ENCODE assay signal across 18 mouse cellular contexts in genomic region chr1:137141879-137142570, GRCm38 (mm10).
DNase-seq lines count a peak whose midpoint lies in the region; ATAC-seq lines count a peak whose summit lies in the region.
"Had no signal": no experiment of that assay in that cellular context is flagged by ENCODE, and none has a peak within 500 bp of the region (broad histone marks: within the 10 kb centered on the region; RNA-seq: fewer than 3 reads in every experiment).

No protein-coding gene starts in this region.

- no peak overlapping the region for H3K4me3 ChIP-seq in heart, embryonic 12.5 days
- no peak overlapping the region for H3K4me3 ChIP-seq in hindbrain, embryonic 11.5 days (ENCODE audit: low read depth, low read length)
- H3K4me3 ChIP-seq: embryonic facial prominence, embryonic 12.5 days; gastrocnemius, adult 2 months; hindbrain, embryonic 15.5 days; liver, embryonic 13.5 days; midbrain, embryonic 10.5 days had no signal

- no peaks in the 10 kb centered on the region for H3K9me3 ChIP-seq in heart, embryonic 12.5 days (replicated peaks)
- H3K9me3 ChIP-seq in hindbrain, embryonic 11.5 days (ENCODE audit: control insufficient read depth, low read length), result no peaks in the 10 kb centered on the region
- H3K9me3 ChIP-seq: embryonic facial prominence, embryonic 12.5 days; hindbrain, embryonic 15.5 days; liver, embryonic 13.5 days; midbrain, embryonic 10.5 days had no signal

- no peak overlapping the region for H3K4me2 ChIP-seq in heart, embryonic 12.5 days
- H3K4me2 ChIP-seq in hindbrain, embryonic 11.5 days (replicated peaks; ENCODE audit: low read depth, low read length), result no peak overlapping the region
- H3K4me2 ChIP-seq: embryonic facial prominence, embryonic 12.5 days; hindbrain, embryonic 15.5 days; liver, embryonic 13.5 days had no signal

- H3K36me3 ChIP-seq in heart, embryonic 12.5 days, result no peaks in the 10 kb centered on the region
- no peaks in the 10 kb centered on the region for H3K36me3 ChIP-seq in hindbrain, embryonic 11.5 days (ENCODE audit: control insufficient read depth, insufficient read depth, low read length)
- H3K36me3 ChIP-seq: embryonic facial prominence, embryonic 12.5 days; hindbrain, embryonic 15.5 days; liver, embryonic 13.5 days; midbrain, embryonic 10.5 days had no signal

- no peaks in the 10 kb centered on the region for H3K27me3 ChIP-seq in heart, embryonic 12.5 days (replicated peaks)
- H3K27me3 ChIP-seq in hindbrain, embryonic 11.5 days (ENCODE audit: control insufficient read depth, insufficient read depth, low read length), result no peaks in the 10 kb centered on the region
- H3K27me3 ChIP-seq: embryonic facial prominence, embryonic 12.5 days; hindbrain, embryonic 15.5 days; liver, embryonic 13.5 days had no signal

- WGBS in heart, embryonic 12.5 days, result 51% methylated on average over 13 of the region's 13 CpGs
- WGBS in large intestine, adult 2 months, result 15% methylated on average over 13 of the region's 13 CpGs
- WGBS in hindbrain, embryonic 11.5 days, result 87% methylated on average over 13 of the region's 13 CpGs

- H3K27ac ChIP-seq in heart, embryonic 12.5 days (ENCODE audit: poor library complexity, severe bottlenecking), result no peak overlapping the region
- H3K27ac ChIP-seq in hindbrain, embryonic 11.5 days (ENCODE audit: low read depth, low read length), result no peak overlapping the region
- H3K27ac ChIP-seq: embryonic facial prominence, embryonic 12.5 days; gastrocnemius, adult 2 months; hindbrain, embryonic 15.5 days; liver, embryonic 13.5 days; midbrain, embryonic 10.5 days had no signal

- DNase-seq in heart, postnatal 25 days (ENCODE audit: low spot score), result peak; percentile 1
- DNase-seq in urinary bladder, postnatal 14 days (ENCODE audit: low spot score), result peak; percentile 34
- DNase-seq in urinary bladder, adult 18-20 months (ENCODE audit: low spot score in 2 of 2), result no peak
- DNase-seq in large intestine, adult 2 months (ENCODE audit: low read depth, low spot score), result peak; percentile 44
- no peak for DNase-seq in hindbrain, embryonic 11.5 days (ENCODE audit: low spot score)
- DNase-seq in cerebellum, postnatal 36 days, result no peak
- DNase-seq in cerebellum, postnatal 25 days, result no peak
- DNase-seq: adrenal gland, postnatal 14 days; cerebellum, postnatal 10 days; gastrocnemius, adult 2 months; liver, embryonic 13.5 days; lung, postnatal 14 days; retina, postnatal 1 day; thymus, adult 18-20 months had no signal

- ATAC-seq in heart, embryonic 12.5 days (ENCODE audit: insufficient number of reproducible peaks, low FRiP score), result no peak
- ATAC-seq in hindbrain, embryonic 11.5 days (ENCODE audit: low FRiP score), result no peak

- intact Hi-C loops in heart, postnatal 25 days (cut with DNase I), result no loop called here

- no peak overlapping the region for H3K9ac ChIP-seq in heart, embryonic 12.5 days
- no peak overlapping the region for H3K9ac ChIP-seq in hindbrain, embryonic 11.5 days (ENCODE audit: low read depth, low read length)
- H3K9ac ChIP-seq: embryonic facial prominence, embryonic 12.5 days; hindbrain, embryonic 15.5 days; liver, embryonic 13.5 days had no signal

- H3K4me1 ChIP-seq in heart, embryonic 12.5 days (replicated peaks), result peaks cover 5% of the 10 kb centered on the region; the same call in 1 of the 2 replicates
- no peaks in the 10 kb centered on the region for H3K4me1 ChIP-seq in hindbrain, embryonic 11.5 days (replicated peaks; ENCODE audit: control insufficient read depth, insufficient read depth, low read length)
- H3K4me1 ChIP-seq: embryonic facial prominence, embryonic 12.5 days; hindbrain, embryonic 15.5 days; midbrain, embryonic 10.5 days had no signal

Comparison
In these comparisons a context has a peak if more than half of its experiments do, and no peak if none do; other contexts are left out.
1. DNase-seq: peak in heart, postnatal 25 days (single experiment), urinary bladder, postnatal 14 days (single experiment) and large intestine, adult 2 months (single experiment); none in urinary bladder, adult 18-20 months (0 of 2), hindbrain, embryonic 11.5 days (single experiment), cerebellum, postnatal 36 days (0 of 2) and cerebellum, postnatal 25 days (0 of 2).